Mouse (Mus musculus) neural tube, embryonic 13.5 days (tissue): Measurements from ENCODE around the gene Mecom. TPM values are rescaled to one million over a fixed set of nuclear protein-coding genes. Genes with fewer than 3 reads are reported as not detected.

Source experiments
- ATAC-seq: fragments of 200-750 bp; cut with Nextera tagmentation; 2 replicates; pipeline ENCODE4 v1.8.0; 2017; ENCODE audit warnings: low read depth, mild to moderate bottlenecking, moderate TSS enrichment, moderate library complexity
- H3K27ac ChIP-seq: fragments of 300-500 bp; sonication (generic); replicated peaks from 2 replicates; pipeline ENCODE4 v1.5.1; 2015; ENCODE audit warnings: moderate library complexity, mild to moderate bottlenecking, inconsistent platforms
- H3K27me3 ChIP-seq: fragments of 300-500 bp; sonication (generic); 2 replicates; pipeline ENCODE4 v1.6.1; 2015; ENCODE audit warnings: mild to moderate bottlenecking, inconsistent platforms
- H3K36me3 ChIP-seq: fragments of 300-500 bp; sonication (generic); 2 replicates; pipeline ENCODE4 v1.6.1; 2015; ENCODE audit warnings: mild to moderate bottlenecking, inconsistent platforms
- H3K4me1 ChIP-seq: fragments of 300-500 bp; sonication (generic); replicated peaks from 2 replicates; pipeline ENCODE4 v1.6.1; 2015; ENCODE audit warnings: inconsistent platforms
- H3K4me2 ChIP-seq: fragments of 300-500 bp; sonication (generic); 2 replicates; pipeline ENCODE4 v1.6.1; 2015; ENCODE audit warnings: inconsistent platforms, mild to moderate bottlenecking, moderate library complexity
- H3K4me3 ChIP-seq: fragments of 300-500 bp; sonication (generic); 2 replicates; pipeline ENCODE4 v1.5.1; 2015; ENCODE audit warnings: mild to moderate bottlenecking, inconsistent platforms
- H3K9ac ChIP-seq: fragments of 300-500 bp; sonication (generic); 2 replicates; pipeline ENCODE4 v1.6.1; 2015; ENCODE audit warnings: moderate library complexity, mild to moderate bottlenecking, inconsistent platforms
- H3K9me3 ChIP-seq: fragments of 300-500 bp; sonication (generic); 2 replicates; pipeline ENCODE4 v1.6.1; 2016; ENCODE audit warnings: inconsistent platforms
- WGBS: fragments of 180-500 bp; shearing (Covaris S2); methylation state at CpG from one replicate; pipeline ENCODE4 v1.1.7; 2015; 5-methylcytosine and 5-hydroxymethylcytosine counted together
- polyA plus RNA-seq: library from polyadenylated mRNA; unstranded; fragments of >200 nt; fragmentation: Nextera tagmentation; extraction: Ambion mirVana; gene quantifications from 2 replicates; pipeline ENCODE4 v1.2.1, GENCODE M21; 2015

Gene Mecom
- polyA plus RNA-seq, 1 experiment from 2014 or later: 8.9 TPM

GRCm38 (mm10) chr3:30294433-30294832 lies 253.4 kb downstream of the Mecom start:
- 84% methylated on average over 5 of the region's 5 CpGs for WGBS
- Histone ChIP-seq H3K27ac (no peak overlapping the region), H3K9me3 (no peaks in the 10 kb centered on the region), H3K36me3 (no peaks in the 10 kb centered on the region), H3K27me3 (peaks cover 16% of the 10 kb centered on the region), H3K4me2 (no peak overlapping the region), H3K9ac (no peak overlapping the region), H3K4me1 (peaks cover 11% of the 10 kb centered on the region), H3K4me3 (no peak overlapping the region)
- no peak for ATAC-seq

- 0 out of 2 replicates have a peak, but pooled peaks have one; percentile 63 for ATAC-seq
- no peak overlapping the region for H3K4me3 ChIP-seq
- WGBS: 26% methylated on average over 4 of the region's 4 CpGs
Observed at GRCm38 (mm10) chr3:30286529-30286928, 261.3 kb downstream of the Mecom start.

GRCm38 (mm10) chr3:30284094-30284493 lies 263.7 kb downstream of the Mecom start:
- Histone ChIP-seq H3K9me3 (no peaks in the 10 kb centered on the region), H3K4me1 (peaks cover 13% of the 10 kb centered on the region; the same call in 1 of the 2 replicates), H3K36me3 (no peaks in the 10 kb centered on the region), H3K27ac (no peak overlapping the region), H3K27me3 (peaks cover 12% of the 10 kb centered on the region), H3K9ac (no peak overlapping the region), H3K4me3 (no peak overlapping the region), H3K4me2 (no peak overlapping the region)
- ATAC-seq: no peak
- WGBS: 81% methylated on average over 4 of the region's 4 CpGs

More at GRCm38 (mm10) chr3:30286529-30286928, 261.3 kb downstream of the Mecom start:
- peaks cover 15% of the 10 kb centered on the region for H3K27me3 ChIP-seq
- H3K27ac ChIP-seq: no peak overlapping the region
- no peak overlapping the region for H3K9ac ChIP-seq
- H3K4me2 ChIP-seq: no peak overlapping the region
- no peaks in the 10 kb centered on the region for H3K9me3 ChIP-seq
- no peaks in the 10 kb centered on the region for H3K36me3 ChIP-seq
- peaks cover 13% of the 10 kb centered on the region; the same call in 1 of the 2 replicates for H3K4me1 ChIP-seq

- H3K4me3 ChIP-seq: no peak overlapping the region
- no peaks in the 10 kb centered on the region for H3K9me3 ChIP-seq
- 78% methylated on average over 5 of the region's 5 CpGs for WGBS
- no peaks in the 10 kb centered on the region for H3K36me3 ChIP-seq
- H3K27ac ChIP-seq: no peak overlapping the region
- H3K4me2 ChIP-seq: no peak overlapping the region
- peaks cover 7% of the 10 kb centered on the region for H3K27me3 ChIP-seq
- no peak overlapping the region for H3K9ac ChIP-seq
- ATAC-seq: no peak
- H3K4me1 ChIP-seq: peaks cover 13% of the 10 kb centered on the region; the same call in 1 of the 2 replicates
Observed at GRCm38 (mm10) chr3:30283562-30283961, 264.2 kb downstream of the Mecom start.

- Histone ChIP-seq H3K9me3 (no peaks in the 10 kb centered on the region), H3K9ac (no peak overlapping the region), H3K4me3 (no peak overlapping the region), H3K4me2 (no peak overlapping the region), H3K27me3 (no peaks in the 10 kb centered on the region), H3K36me3 (no peaks in the 10 kb centered on the region), H3K4me1 (peaks cover 5% of the 10 kb centered on the region; the same call in 1 of the 2 replicates), H3K27ac (no peak overlapping the region)
- ATAC-seq: no peak
- WGBS: 67% methylated on average over 10 of the region's 10 CpGs
Observed at GRCm38 (mm10) chr3:30277569-30277968, 270.2 kb downstream of the Mecom start.

- no peak overlapping the region for H3K9ac ChIP-seq
- 84% methylated on average over 8 of the region's 8 CpGs for WGBS
- no peak for ATAC-seq
- H3K9me3 ChIP-seq: no peaks in the 10 kb centered on the region
- H3K4me2 ChIP-seq: no peak overlapping the region
- H3K4me1 ChIP-seq: peaks cover 5% of the 10 kb centered on the region; the same call in 1 of the 2 replicates
- no peak overlapping the region for H3K27ac ChIP-seq
- no peak overlapping the region for H3K4me3 ChIP-seq
- no peaks in the 10 kb centered on the region for H3K36me3 ChIP-seq
- H3K27me3 ChIP-seq: no peaks in the 10 kb centered on the region
Observed at GRCm38 (mm10) chr3:30276099-30276498, 271.7 kb downstream of the Mecom start.

- Histone ChIP-seq H3K36me3 (no peaks in the 10 kb centered on the region), H3K4me1 (peaks cover 3% of the 10 kb centered on the region; the same call in 1 of the 2 replicates), H3K9ac (no peak overlapping the region), H3K9me3 (no peaks in the 10 kb centered on the region), H3K27me3 (no peaks in the 10 kb centered on the region; the same call in 1 of the 2 replicates), H3K27ac (no peak overlapping the region), H3K4me3 (no peak overlapping the region), H3K4me2 (no peak overlapping the region)
- ATAC-seq: no peak
- 69% methylated on average over 3 of the region's 3 CpGs for WGBS
Observed at GRCm38 (mm10) chr3:30269253-30269652, 278.6 kb downstream of the Mecom start.

GRCm38 (mm10) chr3:30260945-30261344 lies 286.9 kb downstream of the Mecom start:
- Histone ChIP-seq H3K9ac (no peak overlapping the region), H3K9me3 (no peaks in the 10 kb centered on the region), H3K27ac (no peak overlapping the region), H3K27me3 (no peaks in the 10 kb centered on the region), H3K4me1 (no peaks in the 10 kb centered on the region), H3K4me2 (no peak overlapping the region), H3K36me3 (no peaks in the 10 kb centered on the region), H3K4me3 (no peak overlapping the region)
- 48% methylated on average over 4 of the region's 4 CpGs for WGBS
- ATAC-seq: no peak

- Histone ChIP-seq H3K27me3 (no peaks in the 10 kb centered on the region), H3K4me1 (no peaks in the 10 kb centered on the region), H3K36me3 (no peaks in the 10 kb centered on the region), H3K9me3 (no peaks in the 10 kb centered on the region), H3K9ac (no peak overlapping the region), H3K4me2 (no peak overlapping the region), H3K4me3 (no peak overlapping the region), H3K27ac (no peak overlapping the region)
- no peak for ATAC-seq
- WGBS: 73% methylated on average over 10 of the region's 10 CpGs
Observed at GRCm38 (mm10) chr3:30258421-30258820, 289.4 kb downstream of the Mecom start.

- ATAC-seq: no peak
- Histone ChIP-seq H3K4me1 (no peaks in the 10 kb centered on the region), H3K4me2 (no peak overlapping the region), H3K27me3 (no peaks in the 10 kb centered on the region), H3K4me3 (no peak overlapping the region), H3K36me3 (no peaks in the 10 kb centered on the region), H3K27ac (no peak overlapping the region), H3K9ac (no peak overlapping the region), H3K9me3 (no peaks in the 10 kb centered on the region)
- 75% methylated on average over 5 of the region's 5 CpGs for WGBS
Observed at GRCm38 (mm10) chr3:30257776-30258175, 290.0 kb downstream of the Mecom start.

- Histone ChIP-seq H3K9ac (no peak overlapping the region), H3K9me3 (no peaks in the 10 kb centered on the region), H3K4me3 (no peak overlapping the region), H3K27me3 (no peaks in the 10 kb centered on the region), H3K36me3 (no peaks in the 10 kb centered on the region), H3K4me1 (no peaks in the 10 kb centered on the region), H3K4me2 (no peak overlapping the region), H3K27ac (no peak overlapping the region)
- no peak for ATAC-seq
- WGBS: 85% methylated on average over 7 of the region's 7 CpGs
Observed at GRCm38 (mm10) chr3:30256896-30257295, 290.9 kb downstream of the Mecom start.

GRCm38 (mm10) chr3:30255828-30256227 lies 292.0 kb downstream of the Mecom start:
- Histone ChIP-seq H3K36me3 (no peaks in the 10 kb centered on the region), H3K27me3 (no peaks in the 10 kb centered on the region), H3K4me3 (no peak overlapping the region), H3K9me3 (no peaks in the 10 kb centered on the region), H3K9ac (no peak overlapping the region), H3K27ac (no peak overlapping the region), H3K4me2 (no peak overlapping the region), H3K4me1 (no peaks in the 10 kb centered on the region)
- no peak for ATAC-seq
- 88% methylated on average over 5 of the region's 5 CpGs for WGBS

GRCm38 (mm10) chr3:30254451-30254850 lies 293.4 kb downstream of the Mecom start:
- Histone ChIP-seq H3K9ac (no peak overlapping the region), H3K9me3 (no peaks in the 10 kb centered on the region), H3K4me2 (no peak overlapping the region), H3K36me3 (no peaks in the 10 kb centered on the region), H3K4me1 (no peaks in the 10 kb centered on the region), H3K27ac (no peak overlapping the region), H3K27me3 (no peaks in the 10 kb centered on the region), H3K4me3 (no peak overlapping the region)
- ATAC-seq: no peak
- 51% methylated on average over 7 of the region's 7 CpGs for WGBS
